Mouse (Mus musculus) monocyte, adult 5-6 weeks (primary cell): ENCODE data around the gene Utf1. TPM values are rescaled to one million over a fixed set of nuclear protein-coding genes. Genes with fewer than 3 reads are reported as not detected.
A peak's percentile ranks its signal among the peaks of the same experiment; 100 is the strongest.

Source experiments
- ATAC-seq: fragments of 153-309, 156-312 bp; replicated peaks from 2 replicates; pipeline ENCODE4 v1.8.0; 2017; ENCODE audit warnings: mild to moderate bottlenecking; ENCODE audit not compliant: low TSS enrichment, insufficient number of reproducible peaks, severe bottlenecking, poor library complexity, low FRiP score
- total RNA-seq: library from RNA; stranded (forward); fragments of 200-1000, 200-491, 200-594 nt; gene quantifications from 3 replicates; pipeline ENCODE4 v1.2.3, GENCODE M21; 2017

The Utf1 gene
- total RNA-seq, 1 experiment from 2014 or later: not detected

- peak; percentile 41; the same call in 1 of the 2 replicates for ATAC-seq
Observed at GRCm38 (mm10) chr7:139994676-139995075, 51.1 kb downstream of the Utf1 start.

Other genes starting within 250 kb of the Utf1 start
- not detected in 3 replicates for gene Adgra1, start 109.6 kb upstream of the Utf1 start, total RNA-seq
- not detected in 3 replicates for gene Kndc1, start 49.1 kb upstream of the Utf1 start, total RNA-seq
- 1.5 TPM in 1 of 3 replicates, not detected in the others for gene 6430531B16Rik, start 35.0 kb downstream of the Utf1 start, total RNA-seq
- 10.2 to 54.2 TPM (median 40.8 TPM) in 3 replicates for gene Adam8, start 48.8 kb downstream of the Utf1 start, total RNA-seq
- 27.4 to 31.4 TPM (median 27.6 TPM) in 3 replicates for gene Zfp511, start 92.6 kb downstream of the Utf1 start, total RNA-seq
- gene Tubgcp2, start 92.9 kb downstream of the Utf1 start, total RNA-seq: 16.3 to 28.9 TPM (median 26.9 TPM) in 3 replicates
- gene Msx3, start 105.3 kb downstream of the Utf1 start, total RNA-seq: not detected in 3 replicates
- 0.68 TPM in 1 of 3 replicates, not detected in the others for gene Caly, start 138.8 kb downstream of the Utf1 start, total RNA-seq
- gene Prap1, start 149.6 kb downstream of the Utf1 start, total RNA-seq: not detected in 3 replicates
- 2.8 to 7.7 TPM (median 4.5 TPM) in 3 replicates for gene Fuom, start 158.7 kb downstream of the Utf1 start, total RNA-seq
- 0.87 to 1.5 TPM (median 1.2 TPM) in 3 replicates for gene Paox, start 172.0 kb downstream of the Utf1 start, total RNA-seq
- 37.8 to 42.3 TPM (median 41.5 TPM) in 3 replicates for gene Echs1, start 172.7 kb downstream of the Utf1 start, total RNA-seq
- gene Mtg1, start 193.8 kb downstream of the Utf1 start, total RNA-seq: 3.7 to 7.6 TPM (median 4.4 TPM) in 3 replicates
- gene Sprn, start 211.1 kb downstream of the Utf1 start, total RNA-seq: not detected in 3 replicates
- not detected in 3 replicates for gene Olfr522, start 221.0 kb downstream of the Utf1 start, total RNA-seq
- not detected in 3 replicates for gene Olfr523, start 229.4 kb downstream of the Utf1 start, total RNA-seq